Mouse (Mus musculus): Measurements from ENCODE around the gene Qpctl.
"Not testable (repeated sequence)": the region's sequence is repeated elsewhere in the genome, so short reads cannot be mapped to it uniquely, and the experiment has no call there.

The Qpctl gene

DNA sequence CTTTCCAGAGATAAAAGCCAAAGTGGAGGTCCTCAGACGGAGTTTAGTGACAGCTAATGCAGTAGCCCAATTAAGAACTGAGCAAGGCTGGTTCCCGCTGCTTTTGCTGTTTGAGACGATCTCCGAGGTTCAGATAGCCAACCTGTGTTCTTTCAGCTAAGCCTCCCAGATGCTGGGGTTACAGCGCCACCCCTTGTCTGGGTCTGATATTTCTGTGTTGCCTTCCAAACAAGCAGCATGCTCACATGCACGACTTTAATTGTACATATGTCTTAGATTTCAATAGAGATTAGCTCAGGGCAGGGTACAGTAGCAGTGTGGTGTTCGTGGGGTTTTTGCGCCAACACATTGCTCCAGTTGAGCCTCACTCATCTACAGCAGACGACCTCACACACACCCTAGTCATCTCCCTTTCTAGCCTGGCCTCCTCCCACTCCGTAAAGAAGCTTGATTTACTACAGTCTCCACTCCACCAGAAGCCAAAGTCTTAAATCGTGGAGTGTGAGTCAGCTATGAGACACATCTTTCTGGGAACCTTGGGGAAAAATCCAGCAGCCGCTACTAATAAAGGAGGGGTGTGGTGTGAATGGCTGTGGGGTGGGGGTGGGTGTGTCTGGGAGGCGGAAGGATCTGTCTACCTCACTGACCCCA lies 6.9 kb upstream of the Qpctl start:
- H3K36me3 ChIP-seq (ENCODE audit: control insufficient read depth, insufficient read depth, low read length, poor library complexity, severe bottlenecking) = no peaks in the 10 kb centered on the region; the same call in 1 of the 2 replicates
- no peak for DNase-seq (ENCODE audit: low read depth, low spot score)
- no peaks in the 10 kb centered on the region for H3K27me3 ChIP-seq (ENCODE audit: control insufficient read depth, insufficient read depth, low read length, poor library complexity, severe bottlenecking)

DNA sequence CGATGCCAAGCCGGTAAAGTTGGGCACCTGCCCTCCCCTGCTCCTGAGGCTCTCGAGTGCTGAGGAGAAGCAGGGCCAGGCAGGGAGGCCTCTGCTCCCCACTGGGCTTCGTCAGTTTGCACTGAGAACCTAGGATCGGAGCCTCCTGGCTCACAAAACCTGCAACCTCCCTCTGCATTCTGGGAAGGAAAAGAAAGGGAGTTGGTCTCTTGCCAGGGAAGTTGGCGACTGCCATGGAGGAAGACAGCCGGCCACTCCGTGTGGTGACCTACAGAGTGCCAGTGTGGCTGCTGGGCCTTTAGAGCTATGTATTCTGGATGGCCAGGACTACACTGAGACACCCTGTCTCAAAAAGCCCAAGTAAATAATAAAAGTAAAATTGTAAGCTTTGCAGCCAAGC lies 5.7 kb upstream of the Qpctl start:
- no peaks in the 10 kb centered on the region for H3K27me3 ChIP-seq (ENCODE audit: control insufficient read depth, insufficient read depth, low read length, poor library complexity, severe bottlenecking)
- H3K36me3 ChIP-seq (ENCODE audit: control insufficient read depth, insufficient read depth, low read length, poor library complexity, severe bottlenecking) = no peaks in the 10 kb centered on the region; the same call in 1 of the 2 replicates
- no peak for DNase-seq (ENCODE audit: low read depth, low spot score)

DNA sequence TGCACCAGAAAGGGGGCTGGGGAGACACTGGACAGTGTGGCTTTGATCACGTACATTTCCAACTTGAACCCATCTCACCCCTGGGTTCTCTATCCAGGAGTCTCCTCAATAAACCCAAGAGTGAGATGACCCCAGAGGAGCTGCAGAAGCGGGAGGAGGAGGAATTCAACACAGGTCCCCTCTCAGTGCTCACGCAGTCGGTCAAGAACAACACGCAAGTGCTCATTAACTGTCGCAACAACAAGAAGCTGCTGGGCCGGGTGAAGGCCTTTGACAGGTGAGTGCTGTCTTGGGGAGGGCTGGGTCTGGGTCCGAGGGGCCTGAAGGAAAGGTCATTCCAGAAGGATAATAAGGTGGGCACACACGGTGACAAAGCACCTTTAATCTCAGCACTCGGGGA lies 2.0 kb upstream of the Qpctl start:
- not testable (repeated sequence) for H3K36me3 ChIP-seq (ENCODE audit: control insufficient read depth, insufficient read depth, low read length, poor library complexity, severe bottlenecking); DNase-seq (ENCODE audit: low read depth, low spot score)

DNA sequence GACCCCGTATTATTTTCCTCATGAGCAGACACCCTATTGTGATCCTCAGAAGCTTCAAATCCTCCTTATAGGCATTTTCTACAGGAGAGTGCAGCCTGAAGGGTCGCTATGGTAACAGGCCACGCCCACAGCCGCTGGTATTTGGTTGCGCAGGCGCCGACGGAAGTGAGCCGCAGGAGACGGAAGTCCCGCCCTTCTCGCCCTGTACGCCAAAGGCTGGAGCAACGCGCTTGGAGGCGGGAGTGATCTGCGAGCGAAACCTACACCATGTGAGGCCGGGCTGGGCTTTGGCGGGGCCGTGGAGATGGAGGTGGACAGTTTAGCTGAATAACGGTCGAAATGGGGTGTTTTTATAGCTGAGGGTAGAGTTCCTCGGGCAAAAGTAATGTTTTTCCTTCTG lies 535 bp upstream of the Qpctl start, which contains the start of gene Snrpd2:
TSS of gene Snrpd2 (plus strand) at position 97 of the 400 bp plus-strand sequence.
- Histone ChIP-seq H3K27me3 (ENCODE audit: control insufficient read depth, insufficient read depth, low read length, poor library complexity, severe bottlenecking) (no peaks in the 10 kb centered on the region), H3K36me3 (ENCODE audit: control insufficient read depth, insufficient read depth, low read length, poor library complexity, severe bottlenecking) (no peaks in the 10 kb centered on the region; the same call in 1 of the 2 replicates)
- peak; percentile 98 for DNase-seq (ENCODE audit: low read depth, low spot score)

More for the DNA sequence above, 2.0 kb upstream of the Qpctl start:
- H3K27me3 ChIP-seq (ENCODE audit: control insufficient read depth, insufficient read depth, low read length, poor library complexity, severe bottlenecking) = not testable (repeated sequence)

DNA sequence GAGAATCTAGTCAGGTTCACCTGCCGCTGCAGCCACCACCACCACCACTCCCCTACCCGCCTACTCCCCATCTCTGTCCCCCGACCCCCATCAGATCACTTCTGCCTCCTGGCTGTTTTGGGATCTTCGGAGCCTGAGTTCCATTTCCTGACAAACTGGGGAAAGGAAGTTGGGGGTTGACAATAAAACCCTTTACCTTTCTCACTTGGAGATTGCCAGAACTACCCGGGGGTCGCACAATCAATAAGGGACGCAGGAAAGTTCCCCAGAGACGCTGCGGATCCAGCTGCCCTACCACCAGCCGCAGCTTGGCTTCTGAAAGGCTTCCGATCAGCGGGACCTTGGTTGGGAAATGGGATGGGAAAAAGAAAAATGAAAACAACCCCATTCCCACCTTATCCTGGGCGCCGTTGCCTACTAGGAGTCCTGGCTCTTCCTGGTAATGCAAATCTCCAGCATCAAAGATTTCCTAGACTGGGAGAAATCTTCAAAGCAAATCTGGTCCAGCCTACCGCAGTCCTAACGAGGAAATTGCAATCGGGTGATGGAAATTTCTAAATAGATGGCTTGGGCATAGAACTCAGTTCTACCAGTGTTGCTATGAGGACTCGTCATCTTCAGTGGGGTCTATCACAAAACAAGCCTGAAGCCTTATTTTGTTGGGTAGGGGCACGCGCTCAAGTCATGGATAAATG lies 764 bp downstream of the Qpctl start:
- Histone ChIP-seq H3K36me3 (ENCODE audit: control insufficient read depth, insufficient read depth, low read length, poor library complexity, severe bottlenecking) (no peaks in the 10 kb centered on the region), H3K27me3 (ENCODE audit: control insufficient read depth, insufficient read depth, low read length, poor library complexity, severe bottlenecking) (no peaks in the 10 kb centered on the region)
- no peak for DNase-seq (ENCODE audit: low read depth, low spot score)

DNA sequence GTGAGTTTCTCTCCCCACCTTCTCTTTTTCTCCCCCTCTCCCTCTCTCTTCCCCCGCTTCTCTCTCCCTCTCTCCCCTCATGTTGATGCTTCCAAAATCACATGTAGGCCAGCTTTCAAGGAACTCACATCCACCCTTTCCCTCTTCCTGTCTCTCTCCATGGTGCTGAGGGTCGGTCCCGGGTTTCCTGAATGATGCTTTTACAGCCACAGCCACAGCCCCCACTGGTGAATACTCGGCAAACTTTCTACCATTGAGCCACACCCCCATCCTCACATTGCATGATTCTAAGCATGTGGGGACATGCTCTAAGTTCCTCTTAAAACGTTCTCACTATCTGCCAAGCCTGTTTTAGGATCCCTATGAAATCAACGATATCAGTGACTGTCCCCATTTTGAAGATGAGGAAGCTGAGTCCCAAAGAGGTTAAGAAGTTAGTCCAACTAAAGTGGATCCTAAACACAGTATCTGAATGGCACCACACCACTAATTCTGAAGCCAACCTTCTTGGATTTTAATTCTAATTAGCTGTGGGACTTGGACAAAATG lies 1.5 kb downstream of the Qpctl start:
- DNase-seq (ENCODE audit: low read depth, low spot score) = no peak
- Histone ChIP-seq H3K36me3 (ENCODE audit: control insufficient read depth, insufficient read depth, low read length, poor library complexity, severe bottlenecking) (no peaks in the 10 kb centered on the region), H3K27me3 (ENCODE audit: control insufficient read depth, insufficient read depth, low read length, poor library complexity, severe bottlenecking) (no peaks in the 10 kb centered on the region)

DNA sequence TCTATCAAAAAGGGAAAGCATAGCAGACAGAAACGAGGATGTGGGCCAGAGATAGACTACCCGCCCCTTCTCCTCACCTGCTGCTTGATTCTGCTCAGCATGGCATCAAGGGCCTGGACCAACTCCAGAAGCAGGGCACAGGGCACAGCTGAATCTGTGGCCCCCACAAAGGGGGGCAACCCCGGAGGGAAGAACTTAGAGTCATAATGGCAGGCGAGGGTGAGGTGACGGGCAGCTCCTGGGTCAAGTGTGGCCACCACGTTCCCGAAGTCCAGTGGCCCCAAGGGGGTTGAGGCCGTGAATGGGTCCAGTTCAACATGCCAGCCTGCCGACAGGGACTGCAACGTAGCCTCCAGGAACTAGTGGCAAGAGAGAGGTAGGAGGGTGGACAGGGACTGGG lies 2.3 kb downstream of the Qpctl start:
- Histone ChIP-seq H3K36me3 (ENCODE audit: control insufficient read depth, insufficient read depth, low read length, poor library complexity, severe bottlenecking) (no peaks in the 10 kb centered on the region), H3K27me3 (ENCODE audit: control insufficient read depth, insufficient read depth, low read length, poor library complexity, severe bottlenecking) (no peaks in the 10 kb centered on the region)
- DNase-seq (ENCODE audit: low read depth, low spot score) = no peak

DNA sequence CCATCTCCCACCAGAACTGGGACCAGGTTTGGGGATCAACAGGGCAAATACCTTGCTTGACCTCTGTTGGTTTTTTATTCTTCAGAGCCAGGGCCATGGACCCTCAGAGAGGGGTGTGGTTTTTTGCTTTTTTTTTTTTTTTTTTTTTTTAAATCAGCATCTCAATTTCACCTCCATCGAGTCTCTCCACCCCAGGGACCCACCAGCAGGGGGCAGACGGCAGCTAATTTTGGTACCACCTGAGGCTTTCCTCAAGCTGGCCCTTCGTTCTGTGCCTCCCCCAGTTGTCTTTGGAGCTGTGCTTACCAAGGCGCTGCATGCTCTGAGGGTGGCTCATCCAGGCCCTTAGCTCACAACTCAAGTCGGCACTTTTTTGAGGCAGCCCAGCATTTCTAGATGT lies 11.7 kb downstream of the Qpctl start:
- peak; percentile 72 for DNase-seq (ENCODE audit: low read depth, low spot score)
- no peaks in the 10 kb centered on the region for H3K27me3 ChIP-seq (ENCODE audit: control insufficient read depth, insufficient read depth, low read length, poor library complexity, severe bottlenecking)
- peaks cover 7% of the 10 kb centered on the region for H3K36me3 ChIP-seq (ENCODE audit: control insufficient read depth, insufficient read depth, low read length, poor library complexity, severe bottlenecking)

DNA sequence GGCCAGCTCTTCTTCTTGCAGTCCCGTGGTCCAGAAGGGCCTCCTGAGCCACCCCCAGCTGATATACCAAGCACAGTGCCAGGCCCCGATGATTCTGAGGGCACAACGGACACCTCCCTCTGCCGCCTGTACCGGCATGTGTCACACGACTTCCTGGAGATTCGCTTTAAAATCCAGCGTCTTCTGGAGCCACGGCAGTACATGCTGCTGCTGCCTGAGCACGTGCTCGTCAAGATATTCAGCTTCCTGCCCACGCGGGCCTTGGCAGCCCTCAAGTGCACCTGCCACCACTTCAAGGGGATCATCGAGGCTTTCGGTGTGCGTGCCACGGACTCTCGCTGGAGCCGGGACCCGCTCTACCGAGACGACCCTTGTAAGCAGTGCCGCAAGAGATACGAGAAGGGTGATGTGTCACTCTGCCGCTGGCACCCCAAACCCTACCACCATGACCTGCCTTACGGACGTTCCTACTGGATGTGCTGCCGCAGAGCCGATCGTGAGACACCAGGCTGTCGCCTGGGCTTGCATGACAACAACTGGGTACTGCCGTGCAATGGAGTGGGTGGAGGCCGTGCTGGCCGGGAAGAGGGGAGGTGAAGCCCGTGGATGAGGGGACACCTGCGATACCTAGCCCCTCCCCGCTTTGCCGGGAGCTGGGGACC lies 12.3 kb downstream of the Qpctl start:
- Histone ChIP-seq H3K36me3 (ENCODE audit: control insufficient read depth, insufficient read depth, low read length, poor library complexity, severe bottlenecking) (peaks cover 7% of the 10 kb centered on the region), H3K27me3 (ENCODE audit: control insufficient read depth, insufficient read depth, low read length, poor library complexity, severe bottlenecking) (no peaks in the 10 kb centered on the region)
- no peak for DNase-seq (ENCODE audit: low read depth, low spot score)

DNA sequence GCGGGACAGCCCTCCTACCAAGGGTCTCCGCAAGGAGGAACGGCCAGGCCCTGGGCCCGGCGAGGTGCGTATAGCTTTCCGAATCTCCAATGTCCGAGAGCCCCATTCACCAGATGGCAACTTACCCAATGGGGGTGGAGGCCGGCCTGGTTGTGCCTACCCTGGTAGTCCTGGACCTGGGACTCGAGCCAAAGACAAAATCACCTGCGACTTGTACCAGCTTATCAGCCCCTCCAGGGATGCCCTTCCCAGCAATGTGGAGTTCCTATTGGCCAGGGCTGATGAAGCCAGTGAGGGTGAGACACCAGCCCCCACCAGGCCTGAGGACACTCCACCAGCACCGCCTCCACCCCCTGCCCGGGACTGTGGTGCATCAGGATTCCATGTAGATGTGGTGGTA lies 12.9 kb downstream of the Qpctl start:
- no peak for DNase-seq (ENCODE audit: low read depth, low spot score)
- peaks cover 7% of the 10 kb centered on the region for H3K36me3 ChIP-seq (ENCODE audit: control insufficient read depth, insufficient read depth, low read length, poor library complexity, severe bottlenecking)
- H3K27me3 ChIP-seq (ENCODE audit: control insufficient read depth, insufficient read depth, low read length, poor library complexity, severe bottlenecking) = no peaks in the 10 kb centered on the region

DNA sequence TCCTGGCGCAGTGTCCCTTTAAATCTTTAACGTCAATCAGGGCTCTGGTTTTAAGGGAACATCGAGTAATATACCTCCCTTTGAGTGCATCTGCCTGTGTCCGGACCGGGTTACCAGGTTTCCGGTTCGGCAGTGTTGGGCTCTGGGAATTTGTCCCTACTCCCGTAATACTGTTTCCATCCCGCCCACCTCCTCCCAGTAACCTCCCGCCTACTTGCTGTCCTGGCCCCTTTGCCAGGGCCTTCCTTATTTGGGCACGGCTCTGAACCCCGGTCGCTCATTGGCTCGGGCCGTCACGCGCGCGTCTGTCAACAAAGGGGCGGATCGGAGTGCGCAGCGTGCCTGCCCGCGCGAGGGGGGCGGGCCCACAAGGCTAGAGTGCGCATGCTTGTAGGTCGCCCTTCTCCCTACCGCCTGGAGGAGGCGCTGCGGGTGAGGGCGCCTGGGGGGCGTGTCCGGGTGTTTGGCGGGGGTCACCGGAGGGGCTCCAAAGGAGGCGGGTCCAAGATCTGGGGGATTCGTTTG lies 17.7 kb downstream of the Qpctl start:
- Histone ChIP-seq H3K27me3 (ENCODE audit: control insufficient read depth, insufficient read depth, low read length, poor library complexity, severe bottlenecking) (no peaks in the 10 kb centered on the region), H3K36me3 (ENCODE audit: control insufficient read depth, insufficient read depth, low read length, poor library complexity, severe bottlenecking) (no peaks in the 10 kb centered on the region; the same call in 1 of the 2 replicates)
- peak; percentile 93 for DNase-seq (ENCODE audit: low read depth, low spot score)

DNA sequence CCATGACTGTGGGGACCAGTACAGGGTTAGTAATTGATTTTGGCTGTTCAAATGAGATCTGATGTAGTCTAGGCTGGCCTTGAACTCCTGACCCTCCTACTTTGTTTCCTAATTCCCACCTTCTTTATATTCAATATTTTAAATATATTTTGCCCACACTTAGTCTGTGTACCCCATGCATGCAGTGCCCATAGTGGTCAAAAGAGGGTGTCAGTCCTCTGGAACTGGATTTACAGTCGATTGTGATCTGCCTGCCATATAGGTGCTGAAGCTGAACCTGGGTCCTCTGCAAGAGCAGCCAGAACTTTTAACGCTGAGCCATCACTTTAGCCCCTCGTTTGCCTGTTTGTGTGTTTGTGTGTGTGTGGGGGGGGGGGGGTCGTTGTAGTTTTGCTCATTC lies 18.4 kb downstream of the Qpctl start:
- Histone ChIP-seq H3K36me3 (ENCODE audit: control insufficient read depth, insufficient read depth, low read length, poor library complexity, severe bottlenecking) (no peaks in the 10 kb centered on the region; the same call in 1 of the 2 replicates), H3K27me3 (ENCODE audit: control insufficient read depth, insufficient read depth, low read length, poor library complexity, severe bottlenecking) (no peaks in the 10 kb centered on the region)
- DNase-seq (ENCODE audit: low read depth, low spot score) = peak; percentile 43

DNA sequence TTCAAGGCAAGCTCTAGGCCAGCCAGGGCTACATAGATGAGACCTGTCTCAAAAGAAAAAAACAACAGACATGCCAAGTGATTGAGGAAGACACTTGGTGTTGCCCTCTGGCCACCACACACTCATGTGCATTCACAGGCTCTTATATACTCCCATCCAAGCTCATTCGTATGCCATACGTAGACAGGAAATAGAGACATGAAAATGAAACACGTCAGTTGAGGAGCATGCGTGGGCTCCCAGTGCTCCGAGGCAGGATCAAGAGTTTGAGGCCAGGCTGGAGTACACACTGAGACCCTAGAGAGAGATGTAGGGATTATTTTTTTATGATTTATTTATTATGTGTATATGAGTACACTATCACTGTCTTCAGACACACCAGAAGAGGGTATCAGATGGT lies 19.7 kb downstream of the Qpctl start:
- Histone ChIP-seq H3K36me3 (ENCODE audit: control insufficient read depth, insufficient read depth, low read length, poor library complexity, severe bottlenecking) (no peaks in the 10 kb centered on the region), H3K27me3 (ENCODE audit: control insufficient read depth, insufficient read depth, low read length, poor library complexity, severe bottlenecking) (no peaks in the 10 kb centered on the region)
- DNase-seq (ENCODE audit: low read depth, low spot score) = no peak

DNA sequence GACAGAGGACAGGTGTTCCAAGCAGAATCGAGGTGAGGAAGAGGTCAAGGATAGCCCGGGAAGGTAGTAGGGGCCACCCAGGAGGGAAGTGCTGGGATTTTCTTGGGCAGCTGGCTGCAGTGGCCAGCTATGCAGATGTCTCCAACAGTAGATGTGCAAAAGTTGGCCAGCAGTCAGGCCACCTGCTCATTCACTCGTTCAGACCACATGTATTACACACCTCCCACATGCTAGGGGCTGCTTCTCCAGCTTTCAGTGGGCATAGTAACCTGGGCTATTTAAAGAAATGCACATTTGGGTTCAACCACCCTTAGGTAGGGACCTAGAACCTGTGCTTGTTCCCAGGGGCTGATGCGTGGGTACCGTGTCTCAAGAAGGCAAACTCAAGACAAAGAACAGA lies 21.3 kb downstream of the Qpctl start:
- H3K36me3 ChIP-seq (ENCODE audit: control insufficient read depth, insufficient read depth, low read length, poor library complexity, severe bottlenecking) = no peaks in the 10 kb centered on the region
- no peaks in the 10 kb centered on the region for H3K27me3 ChIP-seq (ENCODE audit: control insufficient read depth, insufficient read depth, low read length, poor library complexity, severe bottlenecking)
- DNase-seq (ENCODE audit: low read depth, low spot score) = no peak

DNA sequence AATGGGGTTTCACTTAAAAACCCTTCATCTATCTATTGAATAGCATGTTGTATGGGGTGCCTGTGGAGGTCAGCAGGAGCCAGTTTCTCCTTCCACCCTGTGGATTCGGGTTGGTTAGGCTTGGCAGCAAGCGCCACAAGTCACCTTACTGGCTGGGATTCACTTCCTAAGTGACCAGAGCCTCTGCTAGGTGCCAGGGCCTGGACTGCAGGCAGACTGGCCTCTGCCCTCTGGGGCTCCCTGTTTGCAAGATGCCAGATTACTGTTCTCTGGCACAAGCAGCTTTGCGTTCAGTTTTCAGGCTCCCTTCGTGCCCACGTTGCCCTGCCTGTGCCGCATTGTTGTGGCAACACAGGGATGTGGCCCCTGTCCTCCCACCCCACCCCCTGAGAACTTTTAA lies 24.4 kb downstream of the Qpctl start:
- H3K27me3 ChIP-seq (ENCODE audit: control insufficient read depth, insufficient read depth, low read length, poor library complexity, severe bottlenecking) = no peaks in the 10 kb centered on the region
- no peaks in the 10 kb centered on the region for H3K36me3 ChIP-seq (ENCODE audit: control insufficient read depth, insufficient read depth, low read length, poor library complexity, severe bottlenecking)
- no peak for DNase-seq (ENCODE audit: low read depth, low spot score)
